Mouse (Mus musculus) limb, embryonic 14.5 days (tissue): ENCODE measurements around the gene Mast4. TPM values are rescaled to one million over a fixed set of nuclear protein-coding genes. Genes with fewer than 3 reads are reported as not detected.

Source experiments
- ATAC-seq: fragments of 200-750 bp; cut with Nextera tagmentation; 2 replicates; pipeline ENCODE4 v1.8.0; 2017; ENCODE audit warnings: low read depth, moderate number of reproducible peaks, moderate TSS enrichment; ENCODE audit not compliant: low FRiP score
- DNase-seq: peaks from one replicate; pipeline ENCODE4 v3.0.0-alpha.2; 2015; ENCODE audit warnings: low spot score
- H3K27ac ChIP-seq: fragments of 300-500 bp; sonication (generic); replicated peaks from 2 replicates; pipeline ENCODE4 v1.5.1; 2014; ENCODE audit warnings: low read depth, mild to moderate bottlenecking, low read length, moderate library complexity, mixed read lengths
- H3K27me3 ChIP-seq: fragments of 300-500 bp; sonication (generic); 2 replicates; pipeline ENCODE4 v1.6.1; 2014; ENCODE audit warnings: low read length, mixed read lengths; ENCODE audit not compliant: control insufficient read depth, insufficient read depth
- H3K36me3 ChIP-seq: fragments of 300-500 bp; sonication (generic); 2 replicates; pipeline ENCODE4 v1.6.1; 2014; ENCODE audit warnings: mild to moderate bottlenecking, low read length, moderate library complexity, mixed read lengths; ENCODE audit not compliant: control insufficient read depth, insufficient read depth
- H3K4me1 ChIP-seq: fragments of 300-500 bp; sonication (generic); 2 replicates; pipeline ENCODE4 v1.6.1; 2014; ENCODE audit warnings: antibody characterized with exemption, low read length, mixed read lengths; ENCODE audit not compliant: control insufficient read depth, insufficient read depth
- H3K4me2 ChIP-seq: fragments of 300-500 bp; sonication (generic); replicated peaks from 2 replicates; pipeline ENCODE4 v1.6.1; 2014; ENCODE audit warnings: low read depth, mild to moderate bottlenecking, low read length, moderate library complexity; ENCODE audit not compliant: severe bottlenecking
- H3K4me3 ChIP-seq: fragments of 300-500 bp; sonication (generic); replicated peaks from 2 replicates; pipeline ENCODE4 v1.5.1; 2014; ENCODE audit warnings: low read length
- H3K9ac ChIP-seq: fragments of 300-500 bp; sonication (generic); 2 replicates; pipeline ENCODE4 v1.6.1; 2014; ENCODE audit warnings: mild to moderate bottlenecking, low read depth, low read length, moderate library complexity; ENCODE audit not compliant: severe bottlenecking
- H3K9me3 ChIP-seq: fragments of 300-500 bp; sonication (generic); 2 replicates; pipeline ENCODE4 v1.6.1; 2016; ENCODE audit warnings: low read length; ENCODE audit not compliant: control insufficient read depth
- POLR2A ChIP-seq: fragments of 200-500 bp; IDR thresholded peaks from 2 replicates; pipeline ENCODE4 v1.8.0; 2012; ENCODE audit warnings: inconsistent platforms, mild to moderate bottlenecking, moderate library complexity, borderline replicate concordance; ENCODE audit not compliant: insufficient read depth, insufficient read length; ENCODE audit errors: extremely low read depth
- WGBS: fragments of 180-500 bp; shearing (Covaris S2); extraction: QIAGEN DNeasy Blood & Tissue Kit; methylation state at CpG from one replicate; pipeline ENCODE4 v1.1.7; 2014; 5-methylcytosine and 5-hydroxymethylcytosine counted together
- polyA plus RNA-seq, 2 experiments: library from polyadenylated mRNA; depleted of rRNA in 1 of 2; stranded (reverse) in 1 of 2; unstranded in 1 of 2; fragments of >200 nt; fragmentation: Nextera tagmentation in 1 of 2; extraction: Ambion mirVana in 1 of 2; gene quantifications; 2 replicates each; pipeline versions ENCODE4 v1.2.1 to v1.2.3; 2012 to 2014

Gene Mast4
- polyA plus RNA-seq, 2 experiments, result 12.5 to 25.2 TPM

DNA sequence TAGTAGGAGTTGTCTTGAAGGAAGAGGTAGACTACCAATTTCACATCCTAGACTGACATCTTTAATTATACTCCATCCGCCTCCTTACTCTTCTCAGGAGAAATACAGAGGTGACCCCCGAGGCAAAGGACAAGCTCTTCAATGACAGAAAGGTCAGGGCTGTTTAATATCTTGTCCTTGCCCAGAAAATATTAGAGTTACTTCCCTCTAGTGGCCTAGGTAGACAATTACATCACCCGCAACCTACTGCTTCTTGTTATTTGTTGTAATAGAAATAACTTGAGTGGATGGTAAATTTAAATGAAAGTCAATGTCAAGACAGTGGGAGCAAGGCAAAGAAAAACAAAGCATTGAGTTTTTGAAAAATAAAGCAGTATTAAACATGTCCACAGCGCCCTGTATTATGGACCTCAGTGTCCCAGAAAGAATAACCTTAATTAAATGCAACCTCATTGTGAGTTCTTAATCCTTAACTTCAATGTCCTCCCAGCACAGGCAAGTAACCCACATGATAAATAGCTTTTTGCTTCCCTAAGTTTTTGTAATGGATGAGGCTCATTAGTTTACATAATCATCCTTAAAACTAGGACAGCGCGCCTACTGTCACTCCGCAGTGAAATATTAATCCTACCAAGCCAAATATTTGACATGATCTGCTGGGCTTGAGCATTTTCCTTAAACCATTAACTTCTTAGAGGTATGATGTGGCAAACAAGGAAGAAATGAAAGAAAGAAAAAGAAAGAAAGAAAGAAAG is 408.3 kb downstream of the Mast4 start:
- H3K36me3 ChIP-seq, result no peaks in the 10 kb centered on the region
- H3K4me2 ChIP-seq, result no peak overlapping the region
- 86% methylated on average over 7 of the region's 7 CpGs for WGBS
- DNase-seq (no peak), ATAC-seq (no peak)
- no peaks in the 10 kb centered on the region for H3K27me3 ChIP-seq
- no peak overlapping the region for H3K27ac ChIP-seq
- H3K9ac ChIP-seq, result no peak overlapping the region
- no peak for TF ChIP-seq POLR2A
- H3K4me3 ChIP-seq, result no peak overlapping the region
- no peaks in the 10 kb centered on the region for H3K4me1 ChIP-seq
- H3K9me3 ChIP-seq, result no peaks in the 10 kb centered on the region

- Histone ChIP-seq H3K9me3 (no peaks in the 10 kb centered on the region), H3K27me3 (no peaks in the 10 kb centered on the region), H3K4me3 (no peak overlapping the region), H3K4me2 (no peak overlapping the region), H3K27ac (no peak overlapping the region), H3K36me3 (no peaks in the 10 kb centered on the region), H3K9ac (no peak overlapping the region), H3K4me1 (no peaks in the 10 kb centered on the region)
- DNase-seq, result no peak
- TF ChIP-seq POLR2A, result no peak
- 85% methylated on average over 7 of the region's 7 CpGs for WGBS
- no peak for ATAC-seq
Observed at GRCm38 (mm10) chr13:102919741-102920140, 414.6 kb downstream of the Mast4 start.

- no peak for TF ChIP-seq POLR2A
- Histone ChIP-seq H3K4me3 (no peak overlapping the region), H3K36me3 (no peaks in the 10 kb centered on the region), H3K9ac (no peak overlapping the region), H3K27me3 (no peaks in the 10 kb centered on the region), H3K4me1 (no peaks in the 10 kb centered on the region), H3K27ac (no peak overlapping the region), H3K9me3 (no peaks in the 10 kb centered on the region), H3K4me2 (no peak overlapping the region)
- no peak for DNase-seq
- no peak for ATAC-seq
- 39% methylated on average over 4 of the region's 4 CpGs for WGBS
Observed at GRCm38 (mm10) chr13:102918616-102919015, 415.7 kb downstream of the Mast4 start.

DNA sequence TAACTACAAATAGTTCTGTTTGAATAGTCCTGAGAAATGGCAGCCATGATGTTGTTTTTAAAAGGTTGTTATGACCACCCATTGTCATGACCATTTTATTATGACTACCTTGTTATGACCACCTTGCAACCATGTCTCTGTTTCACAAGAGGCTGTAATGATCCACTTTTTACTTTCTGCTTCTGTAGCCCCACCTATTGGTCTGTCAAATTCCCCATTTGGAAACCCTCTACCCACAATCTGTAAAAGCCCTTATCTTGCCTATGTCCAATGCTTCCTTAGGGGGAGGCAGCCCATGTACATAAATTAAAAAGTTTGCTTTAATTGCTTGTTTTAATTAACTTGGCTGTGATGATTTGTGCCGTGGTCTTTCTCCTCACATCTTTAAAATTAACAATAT is 419.0 kb downstream of the Mast4 start:
- H3K36me3 ChIP-seq, result no peaks in the 10 kb centered on the region
- no peak overlapping the region for H3K4me2 ChIP-seq
- no peaks in the 10 kb centered on the region for H3K4me1 ChIP-seq
- WGBS, result 59% methylated on average over 1 of the region's 1 CpGs
- H3K9ac ChIP-seq, result no peak overlapping the region
- no peak overlapping the region for H3K4me3 ChIP-seq
- no peaks in the 10 kb centered on the region for H3K27me3 ChIP-seq
- TF ChIP-seq POLR2A, result no peak
- H3K27ac ChIP-seq, result no peak overlapping the region
- H3K9me3 ChIP-seq, result no peaks in the 10 kb centered on the region
- ATAC-seq (no peak), DNase-seq (no peak)

DNA sequence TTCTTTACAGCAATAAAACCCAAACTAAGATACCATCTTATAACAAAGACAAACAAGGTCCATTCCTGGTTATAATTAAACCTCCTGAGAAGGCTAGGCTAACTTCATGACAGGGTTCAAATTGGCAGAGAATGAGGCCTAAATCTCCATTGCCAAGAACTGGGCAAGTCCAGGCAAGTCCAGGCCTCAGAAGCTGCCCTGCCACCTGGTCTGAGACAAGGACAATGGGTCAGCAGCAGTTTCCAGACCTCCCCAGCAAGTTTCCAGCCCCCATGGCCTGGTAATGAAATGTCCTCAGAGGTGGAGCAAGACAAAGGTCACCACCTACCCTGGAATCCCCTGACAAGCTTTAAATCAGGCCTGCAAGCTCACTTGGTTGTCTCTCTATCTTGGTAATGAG is 419.5 kb downstream of the Mast4 start:
- H3K4me3 ChIP-seq, result no peak overlapping the region
- DNase-seq (no peak), ATAC-seq (no peak)
- H3K4me2 ChIP-seq, result no peak overlapping the region
- H3K36me3 ChIP-seq, result no peaks in the 10 kb centered on the region
- no peaks in the 10 kb centered on the region for H3K9me3 ChIP-seq
- H3K27ac ChIP-seq, result no peak overlapping the region
- no peak for TF ChIP-seq POLR2A
- H3K9ac ChIP-seq, result no peak overlapping the region
- H3K27me3 ChIP-seq, result no peaks in the 10 kb centered on the region
- H3K4me1 ChIP-seq, result no peaks in the 10 kb centered on the region
